Mouse (Mus musculus) liver, adult 2 months (tissue): ENCODE measurements around the gene Zdhhc14. TPM values are rescaled to one million over a fixed set of nuclear protein-coding genes. Genes with fewer than 3 reads are reported as not detected.

Experiments
- DNase-seq: peaks from one replicate; pipeline ENCODE4 v3.0.0-alpha.2; 2011; ENCODE audit warnings: low read depth, low spot score; ENCODE audit errors: extremely low read depth
- H3K27ac ChIP-seq: fragments of 200-500 bp; replicated peaks from 2 replicates; pipeline ENCODE4 v1.5.1; 2012; ENCODE audit warnings: low read depth, mild to moderate bottlenecking, control low read depth, inconsistent platforms, low read length; ENCODE audit not compliant: insufficient read depth
- H3K27me3 ChIP-seq: fragments of 200-500 bp; 2 replicates; pipeline ENCODE4 v1.6.1; 2012; ENCODE audit warnings: mild to moderate bottlenecking, moderate library complexity, low read length, inconsistent platforms; ENCODE audit not compliant: control insufficient read depth, insufficient read depth
- H3K36me3 ChIP-seq: fragments of 200-500 bp; 2 replicates; pipeline ENCODE4 v1.6.1; 2012; ENCODE audit warnings: low read length, inconsistent platforms; ENCODE audit not compliant: control insufficient read depth, insufficient read depth
- H3K4me1 ChIP-seq: fragments of 200-500 bp; 2 replicates; pipeline ENCODE4 v1.6.1; 2011; ENCODE audit warnings: low read length; ENCODE audit not compliant: control insufficient read depth, insufficient read depth
- H3K4me3 ChIP-seq: fragments of 200-500 bp; 2 replicates; pipeline ENCODE4 v1.5.1; 2011; ENCODE audit warnings: low read depth, mild to moderate bottlenecking, control low read depth, low read length, moderate library complexity; ENCODE audit not compliant: insufficient read depth
- H3K79me2 ChIP-seq: fragments of 200-500 bp; 2 replicates; pipeline ENCODE4 v1.6.1; 2012; ENCODE audit warnings: inconsistent platforms, mild to moderate bottlenecking, low read length, moderate library complexity; ENCODE audit not compliant: control insufficient read depth, insufficient read depth
- H3K9ac ChIP-seq: fragments of 200-500 bp; 2 replicates; pipeline ENCODE4 v1.6.1; 2012; ENCODE audit warnings: low read depth, mild to moderate bottlenecking, control low read depth, inconsistent platforms, low read length
- CTCF ChIP-seq: fragments of 200-500 bp; IDR thresholded peaks from 2 replicates; pipeline ENCODE4 v1.5.1; 2011; ENCODE audit warnings: low read depth, low read length, control low read depth
- POLR2A ChIP-seq: fragments of 200-500 bp; IDR thresholded peaks from 2 replicates; pipeline ENCODE4 v1.6.1; 2011; ENCODE audit warnings: low read length, control low read depth; ENCODE audit not compliant: insufficient read depth; ENCODE audit errors: extremely low read depth
- WGBS: fragments of 180-500 bp; shearing (Covaris S2); methylation state at CpG from one replicate; pipeline ENCODE4 v1.1.7; 2018; 5-methylcytosine and 5-hydroxymethylcytosine counted together
- polyA plus RNA-seq: library from polyadenylated mRNA; depleted of rRNA; stranded (reverse); fragments of >200 nt; gene quantifications from 2 replicates; pipeline ENCODE4 v1.2.3, GENCODE M21; 2012
- total RNA-seq: library from RNA; depleted of rRNA; stranded (reverse); fragments of >200 nt; gene quantifications from 2 replicates; pipeline ENCODE4 v1.2.3, GENCODE M21; 2014

Zdhhc14 gene
- total and polyA plus RNA-seq, 2 experiments: 0.99 to 1.1 TPM

- WGBS: 68% methylated on average over 7 of the region's 7 CpGs
These were observed 218.2 kb downstream of the Zdhhc14 start for GRCm38 (mm10) chr17:5710320-5711104.

DNA sequence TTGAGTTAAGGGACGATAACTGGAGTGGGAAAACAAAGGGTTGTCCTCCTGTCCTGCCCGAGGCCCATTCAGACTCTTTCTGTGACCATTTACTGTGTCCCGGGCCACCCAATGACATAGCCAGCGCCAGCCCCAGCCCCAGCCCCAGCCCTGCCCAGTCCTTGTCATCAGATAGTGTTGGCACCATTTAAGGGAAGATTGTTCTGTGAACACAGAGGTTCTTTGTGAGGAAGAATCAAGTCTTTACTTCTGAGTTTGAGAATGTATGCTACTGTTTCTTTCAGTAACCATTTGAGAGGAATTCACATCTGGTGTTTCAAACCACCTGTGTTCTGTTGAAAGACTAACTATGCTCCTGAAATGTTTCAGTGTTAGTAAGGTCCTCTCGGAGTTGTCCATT, 219.5 kb downstream of the Zdhhc14 start:
- Histone ChIP-seq H3K4me1 (no peaks in the 10 kb centered on the region), H3K27ac (no peak overlapping the region), H3K36me3 (no peaks in the 10 kb centered on the region), H3K4me3 (no peak overlapping the region), H3K27me3 (no peaks in the 10 kb centered on the region), H3K79me2 (no peaks in the 10 kb centered on the region), H3K9ac (no peak overlapping the region)
- DNase-seq: no peak
- WGBS: 75% methylated on average over 5 of the region's 5 CpGs
- TF ChIP-seq CTCF (no peak), POLR2A (no peak)

More at GRCm38 (mm10) chr17:5710320-5711104, 218.2 kb downstream of the Zdhhc14 start:
- Histone ChIP-seq H3K4me3 (no peak overlapping the region), H3K79me2 (no peaks in the 10 kb centered on the region), H3K9ac (no peak overlapping the region), H3K27me3 (no peaks in the 10 kb centered on the region), H3K36me3 (no peaks in the 10 kb centered on the region), H3K27ac (no peak overlapping the region), H3K4me1 (no peaks in the 10 kb centered on the region)
- TF ChIP-seq POLR2A: no peak
- TF ChIP-seq CTCF: no peak
- no peak for DNase-seq

DNA sequence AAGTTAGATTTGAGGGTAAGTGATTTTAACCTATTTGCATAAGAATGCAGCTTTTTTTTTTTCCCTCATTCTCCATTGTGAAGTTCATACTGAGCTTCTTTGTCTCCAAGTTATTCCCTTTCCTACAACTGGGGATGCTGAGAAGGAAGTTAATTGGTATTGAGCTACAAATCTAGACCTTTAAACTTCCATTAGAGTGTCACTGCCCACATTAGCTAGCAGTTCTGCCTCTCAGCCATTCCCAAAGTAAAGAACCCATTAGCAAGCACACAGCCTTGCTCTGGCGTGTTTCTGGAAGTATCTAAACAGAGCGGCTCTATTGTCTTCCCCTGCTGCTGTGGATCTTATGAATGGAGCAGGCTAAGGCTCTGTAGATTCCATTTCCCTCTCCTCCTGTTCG, 220.8 kb downstream of the Zdhhc14 start:
- WGBS: 84% methylated on average over 3 of the region's 3 CpGs
- DNase-seq: no peak
- no peak overlapping the region for H3K9ac ChIP-seq
- H3K4me1 ChIP-seq: no peaks in the 10 kb centered on the region
- H3K36me3 ChIP-seq: no peaks in the 10 kb centered on the region
- H3K27me3 ChIP-seq: no peaks in the 10 kb centered on the region
- H3K79me2 ChIP-seq: no peaks in the 10 kb centered on the region
- no peak overlapping the region for H3K4me3 ChIP-seq
- H3K27ac ChIP-seq: no peak overlapping the region
- TF ChIP-seq POLR2A (no peak), CTCF (no peak)

DNA sequence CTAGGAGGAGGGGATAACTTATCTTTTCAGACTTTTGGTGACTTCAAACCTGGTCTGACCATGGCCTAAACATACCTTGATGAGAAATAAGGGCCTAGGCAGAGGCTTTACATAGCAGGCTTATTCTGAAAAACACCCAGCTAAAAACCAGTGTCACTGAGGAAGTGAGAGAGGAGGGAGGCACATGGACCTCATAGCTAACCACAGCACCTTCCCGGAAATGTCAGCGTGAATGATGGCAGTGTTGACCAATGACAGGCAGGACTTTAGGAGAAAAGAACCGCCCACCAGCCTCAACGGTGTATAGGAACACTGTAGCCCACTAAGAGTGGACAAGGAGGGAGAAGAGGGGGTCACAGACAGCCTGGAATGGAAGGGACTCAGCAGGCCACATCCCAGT, 224.6 kb downstream of the Zdhhc14 start:
- 79% methylated on average over 4 of the region's 4 CpGs for WGBS
- Histone ChIP-seq H3K4me1 (no peaks in the 10 kb centered on the region), H3K27me3 (no peaks in the 10 kb centered on the region), H3K4me3 (no peak overlapping the region), H3K79me2 (no peaks in the 10 kb centered on the region), H3K36me3 (no peaks in the 10 kb centered on the region), H3K9ac (no peak overlapping the region), H3K27ac (no peak overlapping the region)
- TF ChIP-seq POLR2A (no peak), CTCF (no peak)
- DNase-seq: no peak

DNA sequence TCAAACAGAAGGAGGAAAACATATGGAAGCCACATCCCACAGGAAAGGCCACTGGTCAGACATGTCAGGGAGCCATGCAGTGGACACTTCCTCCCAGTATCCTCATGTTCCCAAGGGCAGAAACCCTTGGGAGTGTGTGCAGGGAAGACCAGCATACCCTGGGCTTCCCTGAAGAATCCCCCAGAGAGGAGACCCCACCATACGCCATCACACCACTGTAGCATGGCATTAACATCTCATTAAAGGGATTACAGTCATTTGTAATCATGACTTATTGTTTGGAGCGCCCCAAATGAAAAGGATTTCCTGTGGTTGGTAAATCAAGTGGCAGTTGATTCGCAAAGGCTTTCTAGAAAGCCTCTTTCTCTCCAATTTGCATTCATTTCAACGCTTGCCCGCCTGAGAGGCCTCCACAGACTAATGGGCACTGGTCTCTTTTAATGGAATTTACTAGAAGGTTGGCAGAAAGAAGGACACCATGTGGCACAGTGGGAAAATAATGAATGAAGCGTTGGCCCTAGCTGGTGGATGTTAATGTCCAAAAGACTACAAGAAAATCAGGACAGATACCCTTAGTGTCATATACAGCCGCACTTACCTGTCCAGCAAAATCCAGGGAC, 226.5 kb downstream of the Zdhhc14 start:
- no peaks in the 10 kb centered on the region for H3K27me3 ChIP-seq
- H3K27ac ChIP-seq: no peak overlapping the region
- no peak for TF ChIP-seq POLR2A
- no peak for TF ChIP-seq CTCF
- DNase-seq: no peak
- no peaks in the 10 kb centered on the region for H3K4me1 ChIP-seq
- WGBS: 86% methylated on average over 7 of the region's 7 CpGs
- no peaks in the 10 kb centered on the region for H3K36me3 ChIP-seq
- no peak overlapping the region for H3K4me3 ChIP-seq
- no peaks in the 10 kb centered on the region for H3K79me2 ChIP-seq
- no peak overlapping the region for H3K9ac ChIP-seq

DNA sequence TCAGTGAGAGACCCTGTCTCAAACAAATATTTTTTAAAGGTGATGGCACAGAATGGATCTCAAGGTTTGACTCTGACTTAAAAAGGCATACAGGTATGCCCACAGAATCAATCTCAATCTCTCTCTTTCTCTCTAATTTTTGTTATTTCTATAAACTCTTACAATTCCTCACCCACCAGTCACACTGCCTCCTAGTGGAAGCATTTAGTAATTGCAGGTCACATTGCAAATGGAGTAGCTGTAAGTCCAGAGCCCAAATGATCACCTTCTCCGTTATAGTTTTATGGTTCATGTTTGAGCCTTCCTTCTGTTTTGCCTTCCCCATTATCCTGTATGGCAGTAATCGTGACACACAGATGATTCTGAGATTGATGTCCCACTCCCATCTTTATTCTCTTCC, 230.4 kb downstream of the Zdhhc14 start:
- no peaks in the 10 kb centered on the region for H3K27me3 ChIP-seq
- no peak overlapping the region for H3K4me3 ChIP-seq
- no peaks in the 10 kb centered on the region for H3K79me2 ChIP-seq
- 92% methylated on average over 2 of the region's 2 CpGs for WGBS
- no peak overlapping the region for H3K9ac ChIP-seq
- no peak for DNase-seq
- H3K27ac ChIP-seq: no peak overlapping the region
- H3K36me3 ChIP-seq: no peaks in the 10 kb centered on the region
- TF ChIP-seq POLR2A: no peak
- no peak for TF ChIP-seq CTCF
- H3K4me1 ChIP-seq: no peaks in the 10 kb centered on the region
